Mouse (Mus musculus) layer of hippocampus, adult 9-10 months (tissue): Measurements from ENCODE around the gene Dock10.
"Not testable (repeated sequence)": the region's sequence is repeated elsewhere in the genome, so short reads cannot be mapped to it uniquely, and the experiment has no call there.

ENCODE experiments used
- DNase-seq: peaks from one replicate; pipeline ENCODE4 v3.0.0; 2022; ENCODE audit warnings: low spot score

Gene Dock10

GRCm38 (mm10) chr1:80757977-80758797, at the start of gene Dock10:
Gene Dock10 (minus strand): TSS chr1:80758527.
- no peak for DNase-seq

DNA sequence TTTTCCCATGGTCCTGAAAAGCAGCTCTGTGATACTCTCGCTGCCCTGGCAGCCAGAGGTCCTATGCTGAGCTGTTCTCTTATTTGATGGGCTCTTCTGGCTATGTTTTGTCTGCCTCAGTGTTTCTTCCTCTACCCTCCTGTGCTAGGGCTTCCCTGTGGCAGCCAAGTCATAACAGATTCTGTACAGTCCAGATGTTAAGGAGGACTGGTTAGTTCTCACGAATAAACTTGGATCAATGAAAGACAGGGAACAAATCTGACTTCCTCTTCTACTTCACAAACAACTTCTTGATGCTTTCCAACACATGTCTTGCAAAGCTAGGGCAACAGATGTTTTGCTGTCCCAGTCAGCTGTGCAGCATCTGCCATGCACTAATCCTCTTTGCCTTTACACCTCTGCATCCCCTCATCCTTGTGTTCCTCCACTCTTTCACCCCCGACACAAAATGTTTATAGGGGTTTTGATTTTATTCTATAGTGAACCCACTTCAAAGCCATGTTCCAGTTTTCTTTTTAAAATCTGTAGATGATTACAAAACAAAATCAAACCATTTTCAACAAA, 48.6 kb upstream of the Dock10 start:
- DNase-seq: no peak

GRCm38 (mm10) chr1:80802023-80802422, 43.7 kb upstream of the Dock10 start:
- no peak for DNase-seq

DNA sequence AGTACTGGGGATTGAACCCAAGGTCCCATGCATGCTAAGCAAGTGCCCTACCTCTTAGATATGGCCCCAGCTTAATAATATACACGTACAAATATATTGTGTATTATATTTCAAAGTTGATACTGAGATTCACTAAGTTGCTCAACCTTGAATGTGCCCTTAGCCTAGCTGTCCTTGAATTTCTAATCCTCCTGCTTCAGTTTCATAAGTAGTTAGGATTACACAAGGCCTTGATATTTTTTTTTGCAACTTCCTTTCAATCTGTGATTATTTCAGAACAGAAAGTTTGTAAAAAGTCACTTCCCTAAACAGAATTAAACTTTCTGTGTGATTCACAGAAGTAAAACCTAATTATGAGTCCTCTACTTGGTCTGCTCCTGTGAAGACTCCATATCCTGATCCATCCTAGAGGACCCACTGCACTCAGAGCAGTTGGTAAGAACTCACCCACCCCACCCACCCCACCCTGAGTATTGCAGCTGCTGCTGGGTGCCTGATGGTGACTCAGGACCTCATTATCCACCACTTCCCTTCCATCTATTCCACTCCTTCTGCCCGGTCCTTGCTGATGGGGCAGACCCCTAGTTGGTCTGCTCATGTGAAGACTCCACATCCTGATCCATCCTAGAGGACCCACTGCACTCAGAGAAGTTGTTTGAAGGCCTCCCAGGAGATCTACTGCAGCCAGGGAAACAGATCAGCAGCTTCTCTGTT, 26.9 kb upstream of the Dock10 start:
- DNase-seq: no peak

- DNase-seq: no peak
These were observed 25.8 kb upstream of the Dock10 start for GRCm38 (mm10) chr1:80784155-80784554.

DNA sequence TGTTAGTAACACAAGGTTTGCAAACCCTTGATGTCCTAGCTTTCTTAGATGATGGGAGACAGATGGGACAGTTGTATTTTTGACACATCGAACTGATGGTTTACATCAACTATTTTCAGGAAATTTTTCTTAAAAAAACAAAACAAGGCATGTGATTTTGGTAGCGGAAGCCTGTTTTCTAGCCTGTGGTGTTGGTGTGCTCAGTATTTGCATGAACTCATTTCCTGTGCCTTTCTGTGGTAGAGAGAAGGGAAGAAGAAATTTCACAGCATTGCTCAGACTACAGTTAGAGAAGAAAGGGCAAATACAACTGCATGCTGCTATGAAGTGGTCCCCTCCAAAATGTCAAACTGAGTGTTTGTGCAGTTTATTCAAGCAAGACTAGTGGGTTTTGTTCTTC, 7.2 kb upstream of the Dock10 start:
- no peak for DNase-seq

DNA sequence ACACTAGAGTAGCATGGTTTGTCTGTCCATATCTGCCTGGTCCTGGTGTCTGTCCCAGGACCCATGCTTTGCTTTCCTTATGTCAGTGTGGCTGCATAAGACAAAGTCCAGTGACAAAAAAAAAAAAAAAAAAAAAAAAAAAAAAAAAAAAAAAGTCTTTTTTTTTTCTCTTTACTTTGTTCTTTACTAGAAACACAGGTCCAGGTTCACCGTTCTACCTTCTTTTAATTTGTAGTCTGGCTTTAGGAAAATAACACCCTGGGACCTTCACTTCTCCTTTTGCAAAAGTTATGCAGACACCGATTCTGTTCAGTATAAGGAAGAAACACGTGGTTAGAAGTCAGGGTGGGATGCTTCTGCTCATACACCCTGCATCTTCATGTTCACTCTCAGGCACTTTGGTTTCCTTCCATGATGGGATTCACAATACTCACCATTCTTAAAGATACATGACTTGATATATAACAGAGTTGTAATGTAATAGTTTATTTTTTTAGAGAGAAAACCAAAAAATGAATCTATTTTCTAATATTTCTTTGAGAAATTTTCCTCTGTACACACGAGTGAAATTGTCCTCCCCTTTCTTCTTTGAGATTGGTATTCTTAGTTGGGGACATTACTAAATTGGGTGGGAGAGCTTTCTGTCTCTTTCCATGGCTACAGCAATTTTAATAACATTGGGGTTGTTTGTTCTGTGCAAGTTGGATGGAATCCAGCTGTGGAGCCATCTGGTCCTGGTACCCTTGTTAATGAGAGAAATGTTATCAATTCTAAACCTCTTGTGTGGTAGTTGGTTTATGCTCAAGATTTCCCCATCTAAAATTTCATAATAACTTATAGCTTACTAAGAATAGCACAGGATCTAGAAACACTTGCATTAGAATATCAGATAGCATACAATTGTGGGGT, 5.0 kb upstream of the Dock10 start:
- peak; percentile 47 for DNase-seq

GRCm38 (mm10) chr1:80758798-80759184, 464 bp upstream of the Dock10 start:
- DNase-seq: no peak

DNA sequence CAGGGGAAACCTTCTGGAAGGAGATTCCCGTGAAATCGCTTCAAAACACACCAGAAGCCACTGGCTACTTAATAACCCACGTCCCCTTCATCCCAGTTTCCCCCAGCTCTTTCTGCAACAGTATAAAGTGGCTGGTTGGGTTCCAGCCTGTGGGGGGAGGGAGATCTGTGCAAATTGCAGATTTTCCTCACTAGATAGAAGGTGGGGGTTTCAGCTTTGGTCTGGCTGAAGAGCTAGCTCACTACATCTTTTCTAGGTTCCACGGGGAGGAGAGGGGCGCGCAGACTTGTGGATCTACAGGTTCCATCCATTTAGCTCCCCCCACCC, 714 bp downstream of the Dock10 start:
- DNase-seq: no peak

- DNase-seq: no peak
These were observed 1.3 kb downstream of the Dock10 start for GRCm38 (mm10) chr1:80756824-80757649.

DNA sequence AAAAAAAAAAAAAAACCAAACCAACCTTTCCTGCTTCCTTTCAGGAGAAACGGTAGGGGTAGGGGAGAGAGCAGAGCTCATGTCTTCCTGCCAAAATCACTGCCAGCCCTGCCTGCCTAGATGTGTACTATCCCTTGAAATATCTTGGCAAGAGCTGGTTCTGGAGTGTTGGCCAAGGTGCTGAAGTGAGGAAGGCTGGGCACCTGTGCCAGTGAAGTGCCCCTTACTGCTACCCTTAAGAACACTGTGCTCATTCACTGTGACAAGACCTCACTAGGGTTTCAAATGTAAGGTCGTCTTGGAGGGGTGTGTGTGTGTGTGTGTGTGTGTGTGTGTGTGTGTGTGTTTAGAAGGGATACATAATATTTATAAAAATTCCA, 2.3 kb downstream of the Dock10 start:
- no peak for DNase-seq

DNA sequence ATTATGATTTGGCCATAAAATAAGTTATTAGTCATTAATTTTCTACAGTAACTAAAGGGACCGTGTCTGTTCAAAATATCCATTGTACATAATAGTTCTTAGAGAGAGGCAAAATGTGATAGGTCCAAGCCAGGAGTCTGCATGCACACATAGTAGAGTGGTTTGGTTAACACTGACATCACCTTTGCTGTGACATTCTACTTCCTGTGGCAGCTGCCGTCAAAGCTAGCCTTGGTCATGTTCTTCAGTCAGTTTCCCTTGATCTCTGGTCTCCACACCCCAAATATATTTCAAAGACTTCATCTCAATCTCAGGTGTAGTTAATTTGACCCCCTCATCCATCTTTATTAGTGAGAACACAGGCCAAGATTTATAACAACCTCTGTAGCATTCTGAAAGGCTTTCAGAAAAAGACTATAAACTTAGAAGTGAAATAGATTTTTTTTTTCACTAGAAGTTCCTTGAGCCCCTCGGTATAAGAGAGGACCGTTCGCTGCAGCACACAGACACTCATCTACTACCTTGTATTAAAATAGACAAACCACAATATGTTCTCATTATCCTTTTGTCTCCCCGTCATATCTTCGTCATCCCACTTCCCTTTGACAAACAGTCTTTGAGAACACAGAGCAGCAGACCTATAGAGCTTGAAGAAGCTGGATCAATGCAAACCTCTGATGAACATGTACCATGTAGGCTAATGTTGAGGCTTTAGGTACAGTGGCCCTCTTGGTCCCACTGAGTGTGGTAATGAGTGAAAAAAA, 2.8 kb downstream of the Dock10 start:
- DNase-seq: no peak

DNA sequence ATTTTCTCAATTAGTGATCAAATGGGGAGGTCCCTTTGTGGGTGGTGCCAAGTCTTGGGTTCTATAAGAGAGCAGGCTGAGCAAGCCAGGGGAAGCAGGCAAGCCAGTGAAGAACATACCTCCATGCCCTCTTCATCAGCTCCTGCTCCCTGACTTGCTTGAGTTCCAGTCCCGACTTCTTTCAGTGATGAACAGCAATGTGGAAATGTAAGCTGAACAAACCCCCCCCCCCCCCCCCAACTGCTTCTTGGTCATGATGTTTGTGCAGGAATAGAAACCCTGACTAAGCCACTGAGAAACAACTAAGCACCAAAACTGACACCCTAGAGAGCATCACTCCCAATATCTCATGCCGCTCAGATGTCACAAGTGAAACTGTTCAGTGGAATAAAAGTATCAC, 9.2 kb downstream of the Dock10 start:
- not testable (repeated sequence) for DNase-seq

DNA sequence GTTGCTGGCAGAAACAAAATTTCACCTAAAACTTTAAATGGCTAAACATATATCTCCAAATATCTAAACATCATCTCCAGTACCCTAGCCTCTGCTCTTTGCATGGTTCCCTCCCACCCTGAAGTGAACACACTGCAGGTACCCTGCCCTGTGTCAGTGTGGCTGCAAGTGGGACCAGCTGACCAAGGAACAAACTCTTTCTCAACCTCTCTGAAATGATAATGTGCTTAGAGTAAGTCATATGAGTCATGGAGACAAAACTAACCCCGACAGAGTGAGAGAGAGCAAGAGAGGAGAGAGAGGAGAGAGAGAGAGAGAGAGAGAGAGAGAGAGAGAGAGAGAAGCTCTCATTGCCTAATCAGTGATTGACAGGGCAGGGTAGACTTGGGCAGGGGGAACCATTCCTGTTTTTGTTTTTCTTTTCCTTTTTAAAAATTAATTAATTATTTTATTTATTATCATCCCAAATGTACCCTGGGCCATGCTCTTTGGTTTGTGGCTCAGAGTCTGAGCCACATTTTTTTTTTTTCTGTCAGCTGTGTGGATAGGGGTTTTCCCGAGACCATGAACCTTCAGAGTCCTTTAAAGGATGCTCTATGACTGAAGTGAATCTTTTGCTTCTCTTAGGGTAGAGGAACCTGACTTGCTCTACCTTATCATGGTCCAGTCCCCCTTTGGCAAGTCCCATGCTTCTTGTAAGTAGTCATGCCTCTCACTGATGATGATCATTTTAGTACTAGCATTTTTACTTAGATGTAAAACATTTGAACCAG, 11.4 kb downstream of the Dock10 start:
- DNase-seq: no peak

DNA sequence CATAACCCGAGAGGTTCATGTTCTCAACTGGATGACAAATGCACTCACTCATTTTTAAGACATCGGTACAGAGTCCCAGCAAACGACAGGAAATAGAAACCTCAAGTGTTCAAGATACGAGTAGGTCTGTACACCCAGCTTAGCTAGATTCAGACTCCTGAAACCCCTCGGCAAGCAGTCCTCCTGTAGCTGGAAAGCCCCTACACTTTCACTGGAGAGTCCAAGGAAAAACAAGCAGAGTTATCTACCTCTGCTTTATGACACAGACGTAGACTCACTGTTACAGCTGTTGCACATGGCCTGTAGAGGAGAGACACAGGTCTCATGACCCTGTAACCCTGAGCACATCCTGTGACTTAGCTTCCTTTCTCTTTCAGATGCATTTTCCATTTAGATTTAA, 12.1 kb downstream of the Dock10 start:
- no peak for DNase-seq

DNA sequence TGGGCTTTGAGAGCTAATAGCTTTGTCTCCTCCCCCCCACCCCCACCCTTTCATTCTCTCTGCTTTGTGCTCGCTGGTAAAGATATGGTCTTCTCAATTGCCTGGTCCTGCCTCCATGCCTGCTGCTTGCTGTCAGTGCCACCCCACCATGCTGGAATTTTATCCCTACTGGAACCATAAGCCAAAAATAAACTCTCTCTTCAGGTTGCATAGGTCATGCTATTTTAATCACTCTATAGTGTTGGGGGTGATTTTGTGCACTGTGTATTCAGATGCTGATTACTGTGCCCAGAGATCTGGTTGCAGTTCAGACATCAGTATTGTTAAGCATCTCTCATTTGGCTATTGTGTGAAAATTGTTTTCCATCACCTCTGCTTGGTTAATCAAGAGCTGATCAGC, 18.9 kb downstream of the Dock10 start:
- DNase-seq: no peak

GRCm38 (mm10) chr1:80737812-80738391, 20.4 kb downstream of the Dock10 start:
- DNase-seq: no peak

GRCm38 (mm10) chr1:80730582-80730981, 27.7 kb downstream of the Dock10 start:
- no peak for DNase-seq

DNA sequence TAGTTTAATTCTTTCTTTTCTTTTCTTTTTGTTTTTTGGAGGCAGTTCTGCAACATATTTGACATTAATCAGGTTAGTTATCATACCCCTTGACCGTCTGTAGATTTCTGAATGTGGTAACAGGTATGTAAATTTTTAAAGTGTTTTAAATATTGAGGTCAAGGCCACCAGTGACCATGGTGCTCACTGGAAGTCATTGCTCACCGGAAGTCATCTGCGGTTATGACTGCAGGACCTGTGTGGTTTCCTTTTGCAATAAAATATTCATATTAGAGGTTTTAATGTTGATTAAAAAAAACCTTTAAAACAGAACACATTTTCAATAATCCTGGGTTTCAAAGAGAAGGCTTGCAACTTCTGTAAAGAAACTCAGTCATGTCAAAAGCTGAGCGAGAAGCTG, 28.2 kb downstream of the Dock10 start:
- no peak for DNase-seq

DNA sequence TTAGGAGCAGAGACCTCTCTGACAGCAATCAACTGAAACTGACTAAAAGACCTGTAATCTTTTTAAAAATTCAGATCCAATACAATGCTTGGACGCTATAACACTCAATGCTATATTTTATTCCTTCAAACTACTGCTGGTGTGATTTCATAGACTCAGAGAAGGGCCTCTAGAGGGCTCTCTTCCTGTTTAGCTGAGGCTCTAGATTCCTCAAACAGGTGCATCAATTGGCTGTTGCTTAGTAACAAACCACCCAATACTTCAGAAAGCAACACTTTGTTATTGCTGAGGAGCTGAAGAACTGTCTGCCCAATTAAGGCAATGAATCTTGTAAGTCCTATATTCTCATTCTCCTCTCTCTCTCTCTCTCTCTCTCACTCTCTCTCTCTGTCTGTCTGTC, 30.1 kb downstream of the Dock10 start:
- no peak for DNase-seq
